Mouse (Mus musculus) thymus, postnatal 0 days (tissue): ENCODE data around the gene Tmem121. TPM values are rescaled to one million over a fixed set of nuclear protein-coding genes. Genes with fewer than 3 reads are reported as not detected.

ENCODE experiments used
- DNase-seq: peaks from one replicate; pipeline ENCODE4 v3.0.0-alpha.2; 2015; ENCODE audit warnings: low spot score
- polyA plus RNA-seq: library from polyadenylated mRNA; unstranded; fragments of >200 nt; fragmentation: Nextera tagmentation; extraction: Ambion mirVana; gene quantifications from 2 replicates; pipeline ENCODE4 v1.2.1, GENCODE M21; 2015

The Tmem121 gene
- 35.5 and 37.2 TPM in 2 replicates for polyA plus RNA-seq

DNA sequence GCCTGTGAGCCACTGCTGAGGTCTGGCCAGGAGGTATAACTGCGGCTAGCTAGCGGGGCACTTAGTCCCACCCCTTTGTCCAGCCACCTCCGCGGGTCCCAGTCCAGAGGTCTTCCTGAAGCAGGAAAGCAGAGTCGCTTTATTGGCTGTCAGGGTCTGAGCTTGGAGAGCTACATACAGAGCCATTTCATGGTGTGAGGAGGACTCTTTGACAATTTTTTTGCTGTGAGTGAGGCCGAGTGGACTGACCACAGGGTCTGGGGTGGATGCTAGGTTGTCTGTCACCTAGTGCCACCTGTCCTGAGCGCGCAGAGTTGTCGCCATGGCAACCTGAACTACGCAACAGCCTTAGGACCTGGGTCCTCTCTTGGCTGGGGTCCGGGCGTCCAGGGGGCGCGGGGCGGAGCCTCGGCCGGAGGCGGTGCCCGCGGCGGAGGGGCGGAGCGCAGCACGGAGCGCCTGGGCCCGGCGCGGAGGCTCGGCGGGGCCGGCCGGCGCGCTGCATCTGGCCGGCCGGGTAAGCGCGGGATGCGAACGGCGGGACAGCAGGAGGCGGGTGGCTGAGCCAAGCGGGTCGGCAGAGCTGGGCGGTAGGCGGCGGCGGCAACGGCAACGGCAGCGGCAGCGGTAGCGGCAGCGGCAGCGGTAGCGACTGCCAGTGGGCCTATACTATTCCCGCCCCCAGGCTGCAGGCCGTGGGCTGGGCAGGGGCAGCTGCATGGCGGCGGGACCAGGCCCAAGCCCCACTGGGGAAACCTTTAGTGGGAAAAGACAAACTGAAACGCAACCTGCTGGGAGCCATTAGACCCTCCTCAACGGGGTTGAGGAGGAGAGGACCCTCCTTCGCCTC lies at the start of gene Tmem121:
TSS of gene Tmem121 (plus strand) at position 489 of the 850 bp plus-strand sequence.
- DNase-seq = peak; percentile 26

DNA sequence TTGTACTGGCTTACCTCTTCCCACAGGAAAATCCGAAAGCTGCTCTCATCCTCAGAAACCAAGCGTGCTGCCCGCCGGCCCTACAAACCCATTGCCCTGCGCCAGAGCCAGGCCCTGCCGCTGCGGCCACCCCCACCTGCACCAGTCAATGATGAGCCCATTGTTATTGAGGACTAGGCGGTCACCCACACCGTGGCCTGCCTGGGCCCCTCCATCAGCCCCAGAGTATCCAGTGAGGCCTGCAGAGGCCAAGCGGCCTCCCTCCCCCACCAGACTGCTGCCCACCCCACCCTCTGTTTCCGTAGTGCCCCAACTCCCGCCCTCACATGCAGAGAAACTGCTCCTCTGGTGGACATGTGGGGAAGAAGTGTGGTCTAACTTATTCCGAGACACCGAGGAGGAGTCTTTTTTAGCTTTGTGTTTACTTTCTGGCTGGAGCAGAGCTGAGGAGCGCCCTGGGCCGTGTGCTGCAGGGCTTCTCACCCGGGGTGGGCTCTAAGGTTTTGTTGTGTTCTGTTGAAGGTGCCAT lies 49.2 kb upstream of the Tmem121 start:
- no peak for DNase-seq

DNA sequence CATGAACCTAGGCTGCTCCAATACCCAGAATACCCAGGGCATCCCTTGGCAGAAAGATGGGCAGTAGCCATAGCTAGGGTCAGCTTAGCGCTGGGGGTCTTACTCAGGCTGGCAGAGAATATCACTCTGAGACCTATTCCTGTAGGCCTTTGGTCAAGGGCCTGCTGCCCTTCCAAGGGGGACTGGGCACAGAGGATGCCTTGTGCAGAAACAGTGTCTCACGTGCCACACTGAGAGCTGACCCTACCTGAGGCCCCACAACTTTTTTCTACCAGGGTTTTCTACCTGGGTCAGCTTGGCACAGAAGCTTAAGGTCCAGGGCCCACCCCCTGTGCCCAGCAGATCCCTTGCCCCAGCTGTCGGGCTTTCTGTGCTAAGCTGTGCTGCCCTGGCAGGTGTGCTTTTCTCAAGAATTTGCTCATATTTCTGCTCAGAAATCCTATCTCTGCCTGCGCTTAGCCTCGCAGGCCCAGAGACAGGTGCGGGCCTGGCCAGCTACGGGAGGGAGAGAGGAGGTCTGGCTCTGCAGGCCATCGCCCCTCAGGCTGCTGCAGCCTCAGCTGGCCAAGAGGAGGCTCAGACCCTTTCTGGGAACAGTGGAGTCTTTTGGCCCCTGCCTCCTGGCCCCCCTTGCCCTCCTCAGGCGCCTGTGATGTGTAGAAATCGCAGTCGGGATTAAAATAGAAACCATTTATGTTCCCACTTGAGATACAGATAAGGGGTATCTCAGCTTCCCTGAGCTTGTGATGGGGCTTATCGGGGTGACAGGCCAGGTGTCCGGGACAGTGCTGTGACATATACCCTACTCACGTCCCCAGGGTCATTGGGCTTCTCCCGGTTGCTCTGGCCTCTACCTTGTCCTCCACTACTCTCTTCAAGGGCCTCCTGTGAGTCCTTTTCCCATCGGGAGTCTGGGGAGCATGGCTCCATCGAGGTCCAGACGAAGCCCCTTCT lies 48.2 kb upstream of the Tmem121 start:
- no peak for DNase-seq

DNA sequence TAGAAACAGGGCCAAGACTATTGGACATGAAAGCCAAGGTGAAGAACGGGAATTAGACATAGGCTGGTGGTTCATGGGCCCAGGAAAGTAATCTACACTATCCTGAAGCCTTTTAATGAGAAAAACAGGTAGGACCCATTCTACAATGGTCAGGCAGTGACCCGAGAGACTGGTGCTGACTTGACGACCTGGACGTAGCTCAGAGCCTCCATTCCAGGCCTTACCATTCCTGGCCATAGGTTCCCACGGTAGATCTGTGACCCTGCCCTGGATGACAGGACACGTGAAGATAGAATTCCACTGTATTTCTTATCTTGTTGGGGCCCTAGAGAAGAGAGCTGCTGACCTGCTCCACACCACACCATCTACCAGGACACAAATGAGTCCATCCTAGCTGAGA lies 47.4 kb upstream of the Tmem121 start:
- DNase-seq = no peak

DNA sequence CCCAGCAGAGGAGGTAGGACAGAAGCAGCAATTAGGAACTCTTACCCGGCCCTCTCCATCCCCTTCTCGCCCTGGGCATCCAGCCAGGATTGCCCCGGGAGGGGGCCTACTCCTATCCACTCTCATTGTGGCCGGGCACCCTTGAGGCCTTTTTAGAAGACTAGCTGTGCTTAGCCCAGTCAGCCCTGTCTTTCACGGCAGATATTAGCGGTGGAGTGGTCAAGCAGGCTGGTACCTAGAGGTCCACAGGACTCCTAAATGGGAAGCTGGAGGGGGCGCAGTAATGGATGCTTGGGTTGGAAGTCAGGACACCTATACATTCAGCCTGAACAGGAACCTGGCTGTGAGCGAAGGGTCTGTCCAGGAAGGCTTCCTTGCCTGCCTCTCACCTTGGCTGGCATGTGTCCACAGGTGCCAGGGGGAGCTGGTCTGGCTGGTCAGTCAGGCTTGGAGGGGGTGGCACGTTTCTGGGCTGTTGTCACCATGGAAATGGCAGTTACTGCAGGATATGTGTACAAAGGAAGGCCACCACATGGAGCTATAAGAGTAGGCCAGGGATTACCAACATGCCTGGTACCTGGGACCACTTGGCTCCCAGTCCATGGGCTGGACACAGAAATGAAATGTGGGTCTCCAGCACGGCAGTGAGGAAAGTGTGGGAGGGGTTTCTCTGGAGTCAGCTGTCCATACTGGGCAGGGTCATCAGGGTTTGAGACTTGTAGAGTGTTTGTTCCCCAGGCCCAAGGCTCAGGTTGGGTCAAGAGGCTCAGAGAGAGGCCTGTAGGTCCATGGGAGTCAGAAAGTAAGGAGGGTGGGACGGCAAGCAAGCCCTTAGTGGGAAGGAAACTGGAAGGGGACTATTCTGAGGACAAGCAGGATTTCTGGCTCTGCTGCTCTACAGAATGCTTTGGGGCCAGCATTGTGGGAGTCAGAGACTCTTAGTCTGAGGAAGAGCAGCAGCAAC lies 46.5 kb upstream of the Tmem121 start:
- no peak for DNase-seq

DNA sequence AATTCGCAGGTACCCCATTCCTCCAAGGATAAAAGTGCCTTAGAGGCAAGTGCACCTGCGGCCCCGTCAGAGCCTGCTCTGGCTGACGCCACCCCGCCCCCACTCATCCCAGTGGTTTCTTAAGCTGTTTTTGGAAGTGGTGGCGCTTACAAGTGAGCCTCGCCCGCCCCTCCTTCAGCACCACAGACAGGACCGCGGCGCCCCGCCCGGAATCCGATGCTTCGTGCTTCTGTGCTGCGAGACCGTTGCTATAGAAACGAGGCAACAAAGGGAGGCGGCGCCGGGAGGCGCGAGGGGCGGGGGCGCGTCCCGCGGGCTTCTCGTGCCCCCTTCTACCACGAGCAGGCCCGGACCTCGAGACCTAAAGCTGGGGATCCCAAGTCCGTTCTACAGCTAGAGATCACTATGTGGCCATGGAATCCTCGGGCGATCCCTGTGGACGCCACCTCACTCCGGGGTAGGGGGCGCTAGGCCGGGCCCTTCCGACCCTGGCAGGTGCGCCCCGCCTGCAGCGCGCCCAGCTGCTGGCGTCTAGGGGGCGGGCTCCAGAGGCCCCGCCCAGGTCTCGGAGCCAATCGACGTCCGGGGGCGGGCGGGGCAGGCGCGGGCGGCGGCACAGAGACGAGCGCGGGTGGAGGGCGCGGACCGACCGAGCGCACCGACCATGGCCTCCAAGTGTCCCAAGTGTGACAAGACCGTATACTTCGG lies 45.7 kb upstream of the Tmem121 start, which contains the start of gene Crip2:
TSS of gene Crip2 (plus strand) at position 329 of the 708 bp plus-strand sequence.
- DNase-seq = peak; percentile 96

DNA sequence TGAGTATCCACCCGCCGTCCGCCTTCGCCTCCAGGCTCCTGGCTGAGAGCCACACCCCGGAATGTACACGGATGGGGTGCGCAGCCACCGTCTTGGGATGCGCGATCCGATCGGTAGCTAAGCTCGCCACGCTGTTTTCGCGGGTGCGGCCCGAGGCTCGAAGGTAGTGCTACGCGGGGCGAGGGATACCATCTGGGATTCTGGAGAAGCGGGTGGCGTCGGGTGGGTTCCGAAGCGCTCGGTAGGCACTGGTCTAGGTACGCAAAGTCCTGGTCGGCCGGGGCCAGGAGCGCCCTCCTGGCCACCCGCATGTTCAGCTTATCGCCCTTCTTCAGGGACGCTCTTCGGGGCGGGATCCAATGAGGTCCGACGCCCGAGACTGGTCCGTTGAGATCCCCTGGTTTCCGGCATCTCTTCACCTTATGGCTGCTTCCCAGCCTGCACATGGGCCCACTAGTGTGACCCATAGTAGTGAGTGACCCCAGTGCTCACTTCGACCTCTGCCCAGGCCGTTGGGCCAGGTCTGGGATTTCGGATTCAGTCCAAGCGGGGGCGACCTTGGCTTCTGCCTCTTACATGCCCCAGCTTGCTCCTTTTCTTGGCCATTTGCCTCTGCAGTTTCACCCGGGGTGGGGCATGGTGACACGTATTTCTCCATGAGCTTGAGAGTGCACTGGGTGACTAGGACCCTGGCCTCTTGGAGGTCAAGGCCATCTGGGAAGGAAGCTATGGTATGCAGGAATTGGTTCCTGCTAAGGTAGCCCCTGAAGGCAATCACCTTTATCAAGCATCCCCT lies 44.9 kb upstream of the Tmem121 start:
- DNase-seq = no peak

DNA sequence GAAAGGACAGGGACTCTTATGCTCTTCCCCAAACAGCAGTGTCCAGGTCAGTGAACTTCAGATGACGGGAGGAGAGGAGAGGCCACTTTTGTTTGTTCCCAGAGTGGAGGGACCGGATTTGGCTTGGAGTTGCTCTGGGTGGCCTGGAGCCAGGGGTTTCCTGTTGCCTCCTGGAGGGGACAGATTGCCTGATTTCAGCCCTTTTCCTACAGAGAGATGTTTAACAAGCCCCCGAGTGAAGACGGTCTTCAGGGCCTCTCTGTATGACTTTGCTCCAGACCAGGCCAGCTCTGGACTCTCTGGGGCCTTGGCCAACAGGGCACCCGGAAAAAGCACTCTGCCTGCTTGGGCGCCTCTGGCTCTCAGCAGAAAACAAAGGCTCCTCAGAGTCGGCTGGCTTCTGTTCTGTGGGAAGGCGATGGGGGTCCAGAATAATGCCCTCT lies 44.2 kb upstream of the Tmem121 start:
- no peak for DNase-seq

DNA sequence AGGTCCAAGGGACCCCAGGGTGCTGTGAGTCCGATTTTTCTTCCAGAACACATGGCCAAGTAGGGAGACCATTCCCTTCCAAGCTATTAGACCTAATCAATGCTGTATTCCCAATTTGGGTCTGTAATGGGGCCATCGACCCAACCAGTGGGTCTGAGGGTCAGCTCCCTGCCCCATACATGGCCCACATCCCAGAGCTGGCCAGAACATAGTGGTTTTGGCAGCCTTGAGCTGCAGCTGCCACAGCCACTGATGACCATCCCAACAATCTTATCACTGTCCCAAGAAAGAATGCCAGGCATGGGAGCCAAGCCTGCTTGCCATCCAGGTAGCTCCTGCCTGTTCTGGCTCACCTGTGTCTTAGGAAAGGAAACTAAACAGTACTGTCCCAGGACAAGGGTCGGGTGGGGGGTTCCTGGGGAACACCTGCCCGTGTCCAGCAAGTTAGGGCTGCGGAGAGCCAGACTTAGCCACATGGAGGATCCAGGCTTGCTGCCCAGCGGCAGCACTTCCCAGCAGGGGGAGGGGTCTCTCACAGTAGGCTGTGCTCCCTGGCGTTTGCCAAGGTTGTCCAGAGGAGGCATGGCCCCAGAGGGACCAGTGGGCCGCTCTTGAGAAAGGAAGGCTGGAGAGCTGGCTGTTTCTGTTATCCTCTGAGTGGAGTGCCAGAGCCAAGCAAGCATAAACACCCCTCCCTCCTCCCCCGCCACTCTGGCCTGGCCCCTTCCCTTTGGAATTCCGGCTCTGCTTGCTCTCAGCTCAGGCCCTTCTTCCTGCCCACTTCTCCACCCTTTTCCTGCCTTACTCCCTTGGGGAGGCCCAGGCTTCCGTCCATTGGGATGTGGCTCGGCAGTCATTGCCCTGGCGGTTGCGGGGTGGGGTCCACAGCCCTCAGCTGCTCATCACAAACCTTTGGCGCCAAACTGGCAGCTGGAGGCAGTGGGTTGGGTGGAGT lies 43.4 kb upstream of the Tmem121 start:
- no peak for DNase-seq

DNA sequence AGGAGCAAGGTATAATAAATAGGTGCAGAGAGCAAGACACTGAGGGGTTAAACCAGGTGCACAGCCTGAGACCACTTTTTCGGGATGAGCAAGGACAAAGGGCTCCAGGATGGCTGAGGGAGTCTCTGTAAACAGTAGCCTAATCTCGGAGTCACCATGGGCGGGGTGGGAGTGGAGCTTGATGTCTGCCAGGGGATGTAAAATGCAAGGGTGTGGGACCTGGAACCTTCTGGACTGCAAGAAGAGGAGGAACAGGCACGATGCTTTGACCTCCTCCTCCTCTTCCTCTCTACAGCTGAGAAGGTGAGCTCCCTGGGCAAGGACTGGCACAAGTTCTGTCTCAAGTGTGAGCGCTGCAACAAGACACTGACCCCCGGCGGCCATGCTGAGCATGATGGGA lies 42.6 kb upstream of the Tmem121 start:
- no peak for DNase-seq

DNA sequence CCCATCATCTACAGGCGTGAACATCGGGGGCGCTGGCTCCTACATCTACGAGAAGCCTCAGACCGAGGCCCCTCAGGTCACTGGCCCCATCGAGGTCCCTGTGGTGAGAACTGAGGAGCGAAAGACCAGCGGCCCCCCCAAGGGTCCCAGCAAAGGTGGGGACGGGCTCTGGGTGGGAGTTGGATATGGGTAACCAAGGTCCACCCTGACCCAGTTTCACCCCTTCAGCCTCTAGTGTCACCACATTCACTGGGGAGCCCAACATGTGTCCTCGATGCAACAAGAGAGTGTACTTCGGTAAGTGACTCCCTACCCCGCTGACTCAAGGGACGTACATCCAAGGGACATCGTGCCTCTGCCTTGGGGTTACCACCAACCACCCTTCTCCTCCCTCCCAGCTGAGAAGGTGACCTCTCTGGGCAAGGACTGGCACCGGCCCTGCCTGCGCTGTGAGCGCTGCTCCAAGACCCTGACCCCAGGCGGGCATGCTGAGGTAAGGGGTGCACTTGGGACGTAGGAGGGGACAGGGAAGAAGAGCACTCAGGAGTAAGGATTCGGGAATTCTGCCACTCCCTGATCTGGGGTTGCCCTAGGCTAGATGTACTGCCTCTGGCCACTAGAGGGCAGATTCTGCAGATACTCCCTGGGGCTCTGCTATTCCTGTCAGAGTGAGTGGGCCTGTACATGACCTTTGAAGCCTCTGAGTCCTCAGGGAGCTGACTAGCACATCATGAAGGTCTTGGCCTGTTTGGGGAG lies 41.6 kb upstream of the Tmem121 start:
- DNase-seq = peak; percentile 55

DNA sequence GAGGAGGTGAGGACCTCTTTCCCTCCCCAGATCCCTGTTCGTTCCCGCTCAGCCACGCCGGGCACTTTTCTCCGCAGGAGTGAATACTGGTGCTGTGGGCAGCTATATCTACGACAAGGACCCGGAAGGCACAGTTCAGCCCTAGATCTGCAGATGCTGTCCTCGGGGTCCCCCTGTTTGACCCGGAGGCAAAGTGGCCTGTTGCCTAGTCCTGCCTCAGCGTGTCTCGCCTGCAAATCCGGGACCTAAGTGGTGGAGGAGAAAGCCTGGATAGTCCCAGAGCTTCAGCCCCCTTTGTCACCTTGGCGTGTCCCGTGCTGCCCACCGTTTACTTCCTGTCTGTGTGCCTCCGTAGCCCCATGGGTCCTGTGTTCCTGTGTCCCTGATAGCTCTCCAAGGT lies 40.8 kb upstream of the Tmem121 start:
- no peak for DNase-seq

DNA sequence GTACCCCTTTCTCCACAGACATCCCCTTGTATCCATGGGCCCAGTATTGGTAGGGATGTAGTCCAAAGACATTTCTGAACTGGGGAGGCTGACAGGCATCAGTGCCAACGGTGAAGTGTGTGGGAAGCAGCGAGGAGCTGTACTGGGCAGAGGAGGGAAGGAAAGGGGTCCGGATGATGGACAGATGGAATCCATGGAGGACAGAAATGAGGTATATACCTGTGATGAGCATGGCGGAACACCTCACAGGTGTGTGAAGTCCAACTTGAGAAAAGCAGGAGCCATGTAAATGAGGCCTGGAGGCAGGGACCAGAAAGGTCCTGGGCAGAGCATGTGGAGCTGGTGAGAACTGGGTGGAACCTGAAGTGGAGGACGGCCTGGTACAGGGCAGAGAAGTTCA lies 40.1 kb upstream of the Tmem121 start:
- DNase-seq = no peak

DNA sequence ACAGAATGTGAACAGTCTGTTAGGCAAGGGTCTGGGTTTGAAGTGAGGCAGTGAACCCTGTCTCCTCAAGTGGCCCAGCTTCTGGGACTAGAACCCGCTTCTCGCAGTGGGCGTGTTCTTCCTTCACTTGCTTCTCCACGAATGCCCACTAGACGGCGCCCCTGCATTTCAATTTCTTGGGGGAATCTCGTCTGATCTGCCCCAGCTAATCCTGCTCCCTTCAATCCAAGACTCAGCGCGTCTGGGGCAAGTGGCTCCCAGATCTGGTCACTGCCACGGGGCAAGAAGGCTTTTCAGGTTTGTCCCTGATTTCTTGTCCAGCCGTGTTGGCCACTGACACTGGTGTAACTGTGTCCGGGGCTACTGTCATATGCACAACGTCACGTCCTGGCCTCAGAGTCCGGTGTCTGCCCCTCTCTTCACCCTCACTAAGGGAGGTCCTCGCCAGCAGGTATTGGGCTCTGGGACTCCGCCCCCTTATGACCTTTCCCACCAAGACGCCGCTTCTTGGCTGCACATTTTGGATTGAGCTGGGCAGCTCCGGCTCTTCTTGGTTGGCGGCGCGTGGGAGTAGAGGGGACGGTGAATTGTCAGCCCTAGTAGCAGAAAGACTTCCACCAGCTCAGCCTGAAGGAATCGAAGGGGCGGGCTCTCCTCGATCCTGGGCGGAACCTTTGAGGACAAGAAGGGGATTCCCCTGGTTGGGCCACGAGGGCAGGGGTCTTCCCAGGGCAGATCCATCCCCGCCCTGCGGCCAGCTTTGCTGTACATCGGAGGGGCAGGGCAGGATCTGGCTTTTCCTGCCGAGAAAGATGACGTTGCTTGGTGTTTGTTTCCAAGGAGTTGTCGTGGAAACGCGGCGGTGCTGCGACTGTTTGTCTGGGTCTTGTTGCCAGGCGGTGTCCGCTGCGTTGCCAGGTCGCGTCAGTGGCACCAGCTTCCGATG lies 39.3 kb upstream of the Tmem121 start, which contains the start of gene Crip1:
TSS of gene Crip1 (plus strand) at position 205 of the 946 bp plus-strand sequence.
- DNase-seq = peak; percentile 83

DNA sequence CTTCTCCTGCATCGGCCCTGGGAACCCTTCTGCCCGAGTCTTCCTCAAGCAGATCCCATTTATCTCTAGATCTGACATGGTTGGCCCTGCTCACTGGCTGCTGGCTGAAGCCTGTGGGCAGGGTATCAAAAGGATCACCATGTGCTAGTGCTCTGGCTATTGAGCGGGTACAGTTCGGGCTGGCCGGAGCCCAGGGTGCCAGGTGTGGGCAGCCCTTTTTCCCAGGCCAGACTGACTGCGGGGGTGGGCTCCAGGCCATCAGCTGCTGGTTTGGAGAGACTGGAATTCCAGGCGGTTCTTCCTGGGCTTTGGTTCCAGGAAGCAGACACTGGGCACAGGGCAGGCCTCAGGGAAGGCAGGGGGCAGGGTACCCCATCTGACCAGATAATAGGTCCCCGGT lies 38.2 kb upstream of the Tmem121 start:
- no peak for DNase-seq
